Mouse (Mus musculus): ENCODE results near the gene Ubtd2. TPM values are rescaled to one million over a fixed set of nuclear protein-coding genes. Genes with fewer than 3 reads are reported as not detected.

Ubtd2 gene
- polyA plus RNA-seq, 1 experiment = 0.16 TPM

DNA sequence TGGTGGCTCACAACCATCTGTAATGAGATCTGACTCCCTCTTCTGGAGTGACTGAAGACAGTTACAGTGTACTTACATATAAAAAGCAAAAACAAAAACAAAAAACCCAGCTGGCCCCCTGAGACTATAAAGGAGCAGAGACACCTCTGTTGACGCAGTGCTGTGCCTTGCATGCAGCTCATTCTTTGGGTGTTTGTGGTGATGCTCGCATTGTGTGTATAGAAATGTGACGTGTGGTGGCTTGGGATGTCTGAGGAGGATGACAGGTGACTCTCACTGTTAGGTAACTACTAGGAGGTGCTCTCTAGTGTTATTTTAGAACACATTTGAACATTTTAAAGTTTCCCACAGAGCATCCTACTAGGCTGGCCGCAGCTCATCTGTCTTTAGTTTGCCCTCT, 80.5 kb downstream of the Ubtd2 start:
- TF ChIP-seq TAL1 (IDR thresholded peaks at IDR 0.05; ENCODE audit: low read length) (no peak), GATA1 (IDR thresholded peaks at IDR 0.05; ENCODE audit: low read length) (no peak)
- Histone ChIP-seq H3K27me3 (ENCODE audit: control insufficient read depth) (peaks cover 9% of the 10 kb centered on the region; the same call in 1 of the 2 replicates), H3K4me1 (ENCODE audit: control insufficient read depth) (peaks cover 91% of the 10 kb centered on the region), H3K4me3 (replicated peaks) (no peak overlapping the region), H3K9me3 (ENCODE audit: control insufficient read depth, low read length) (no peaks in the 10 kb centered on the region), H3K36me3 (ENCODE audit: control insufficient read depth) (peaks cover 54% of the 10 kb centered on the region)

DNA sequence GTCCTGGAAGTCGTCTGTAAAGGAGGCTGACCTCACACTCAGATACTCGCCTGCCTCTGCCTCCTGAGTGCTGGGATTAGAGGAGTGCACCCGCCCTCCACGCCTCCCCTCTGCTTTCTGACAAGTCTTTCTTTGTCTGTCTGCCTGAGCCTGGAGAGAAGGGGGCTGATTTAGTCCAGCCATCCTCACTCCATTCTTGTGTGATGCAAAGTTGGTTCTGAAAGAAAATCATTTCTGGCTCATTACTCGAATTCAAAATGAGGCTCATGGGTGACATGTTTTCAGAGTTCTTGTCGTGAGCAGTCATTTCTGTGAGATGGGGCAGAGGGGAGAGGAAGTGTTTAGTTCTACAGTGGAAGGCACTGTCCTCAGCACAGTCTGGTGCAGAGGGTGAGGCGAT, 81.8 kb downstream of the Ubtd2 start:
- peaks cover 93% of the 10 kb centered on the region for H3K4me1 ChIP-seq (ENCODE audit: control insufficient read depth)

DNA sequence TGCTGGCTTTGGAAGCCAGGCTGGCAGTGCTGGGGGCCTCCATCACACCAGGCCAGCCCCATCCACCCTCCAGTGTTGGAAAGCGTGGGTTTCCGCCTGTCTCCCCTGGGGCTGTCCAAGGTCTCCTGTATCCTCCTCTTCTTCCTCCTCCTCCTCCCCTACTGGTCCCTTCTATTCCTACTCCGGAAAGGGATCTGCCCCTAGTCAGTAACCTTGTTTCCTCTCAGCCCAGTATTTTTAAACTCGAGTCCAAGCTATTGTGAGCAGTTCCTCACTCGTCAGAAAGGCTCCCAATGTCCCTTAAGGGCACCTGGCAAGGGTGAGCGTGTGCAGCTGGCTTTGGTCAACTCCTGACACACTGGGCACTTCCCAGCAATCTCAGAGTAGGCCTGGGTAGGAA, 83.3 kb downstream of the Ubtd2 start:
- H3K4me3 ChIP-seq (replicated peaks) = peak overlapping the region; percentile 22
- H3K9me3 ChIP-seq (ENCODE audit: control insufficient read depth, low read length) = no peaks in the 10 kb centered on the region

More for the DNA sequence above, 81.8 kb downstream of the Ubtd2 start:
- peaks cover 64% of the 10 kb centered on the region for H3K36me3 ChIP-seq (ENCODE audit: control insufficient read depth)
- no peaks in the 10 kb centered on the region for H3K9me3 ChIP-seq (ENCODE audit: control insufficient read depth, low read length)
- TF ChIP-seq TAL1 (IDR thresholded peaks at IDR 0.05; ENCODE audit: low read length) (no peak), GATA1 (IDR thresholded peaks at IDR 0.05; ENCODE audit: low read length) (no peak)
- peaks cover 5% of the 10 kb centered on the region; the same call in 1 of the 2 replicates for H3K27me3 ChIP-seq (ENCODE audit: control insufficient read depth)
- no peak overlapping the region for H3K4me3 ChIP-seq (replicated peaks)

DNA sequence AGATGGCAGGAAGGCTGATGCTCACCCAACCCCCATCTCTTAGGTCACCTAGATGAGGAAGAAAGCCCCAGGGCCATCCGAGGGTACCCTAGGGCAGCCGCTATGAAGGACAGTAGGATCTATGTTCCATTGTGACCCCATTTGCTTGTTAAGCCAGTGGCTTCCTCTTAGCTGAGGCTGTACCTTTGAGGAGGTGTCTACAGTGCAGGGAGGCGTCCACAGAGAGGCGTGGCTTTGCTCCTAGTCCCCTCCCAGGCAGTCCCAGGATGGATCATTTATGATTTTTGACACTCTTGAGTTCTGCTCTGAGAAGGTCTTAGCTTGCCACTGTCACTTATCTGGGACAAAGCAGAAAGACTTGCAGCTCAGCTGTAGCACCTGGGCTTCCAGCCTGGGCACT, 83.7 kb downstream of the Ubtd2 start:
- H3K27me3 ChIP-seq (ENCODE audit: control insufficient read depth) = no peaks in the 10 kb centered on the region
- H3K4me3 ChIP-seq (replicated peaks) = peak overlapping the region; percentile 22
- H3K36me3 ChIP-seq (ENCODE audit: control insufficient read depth) = peaks cover 70% of the 10 kb centered on the region
- no peaks in the 10 kb centered on the region for H3K9me3 ChIP-seq (ENCODE audit: control insufficient read depth, low read length)
- H3K4me1 ChIP-seq (ENCODE audit: control insufficient read depth) = peaks cover 97% of the 10 kb centered on the region
- no peak for TF ChIP-seq TAL1 (IDR thresholded peaks at IDR 0.05; ENCODE audit: low read length)
- no peak for TF ChIP-seq GATA1 (IDR thresholded peaks at IDR 0.05; ENCODE audit: low read length)

More for the DNA sequence above, 83.3 kb downstream of the Ubtd2 start:
- H3K27me3 ChIP-seq (ENCODE audit: control insufficient read depth) = no peaks in the 10 kb centered on the region
- TF ChIP-seq GATA1 (IDR thresholded peaks at IDR 0.05; ENCODE audit: low read length) (no peak), TAL1 (IDR thresholded peaks at IDR 0.05; ENCODE audit: low read length) (no peak)
- peaks cover 68% of the 10 kb centered on the region for H3K36me3 ChIP-seq (ENCODE audit: control insufficient read depth)
- peaks cover 97% of the 10 kb centered on the region for H3K4me1 ChIP-seq (ENCODE audit: control insufficient read depth)

DNA sequence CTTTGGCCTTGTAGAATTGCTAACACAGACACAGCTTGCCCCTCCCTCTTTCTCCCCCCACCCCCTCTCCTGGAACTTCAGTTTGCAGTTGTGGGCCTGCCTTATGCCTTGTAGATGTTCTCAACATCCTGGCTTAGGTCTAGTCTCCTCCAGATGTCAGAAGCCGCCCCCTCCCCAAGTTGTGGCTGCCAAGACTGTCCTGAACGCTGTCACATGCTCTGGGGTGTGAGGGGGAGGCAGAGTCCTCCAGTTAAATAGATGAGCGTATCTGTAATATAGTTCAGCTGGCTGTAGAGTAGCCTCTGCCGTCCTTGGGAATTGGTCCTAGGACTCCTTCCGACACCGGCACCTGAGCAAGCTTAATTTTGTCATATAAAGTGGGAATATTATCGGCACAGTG, 84.5 kb downstream of the Ubtd2 start:
- Histone ChIP-seq H3K27me3 (ENCODE audit: control insufficient read depth) (no peaks in the 10 kb centered on the region), H3K4me3 (replicated peaks) (no peak overlapping the region), H3K9me3 (ENCODE audit: control insufficient read depth, low read length) (no peaks in the 10 kb centered on the region), H3K36me3 (ENCODE audit: control insufficient read depth) (peaks cover 77% of the 10 kb centered on the region), H3K4me1 (ENCODE audit: control insufficient read depth) (peaks cover 97% of the 10 kb centered on the region)
- TF ChIP-seq TAL1 (IDR thresholded peaks at IDR 0.05; ENCODE audit: low read length) (no peak), GATA1 (IDR thresholded peaks at IDR 0.05; ENCODE audit: low read length) (no peak)

DNA sequence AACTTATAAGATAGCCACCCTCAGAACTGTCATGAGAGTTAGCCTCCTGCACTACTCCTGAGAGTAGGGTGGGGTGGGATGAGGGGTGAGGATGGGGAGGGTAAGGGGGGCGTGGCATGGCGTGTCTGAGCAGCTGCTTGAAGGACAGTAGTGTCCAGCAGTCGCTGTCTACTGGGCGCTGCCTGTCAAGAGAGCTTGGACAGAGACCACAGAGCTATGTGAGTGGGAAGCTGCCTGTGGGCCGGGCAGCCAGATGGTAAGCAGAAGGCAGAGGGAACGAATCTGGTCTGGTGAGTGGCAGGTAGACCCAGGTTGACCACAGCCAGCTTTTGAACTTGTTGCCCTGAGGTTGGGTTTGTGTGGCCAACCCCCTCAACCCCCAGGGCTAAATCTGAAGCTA, 85.3 kb downstream of the Ubtd2 start:
- peaks cover 77% of the 10 kb centered on the region for H3K36me3 ChIP-seq (ENCODE audit: control insufficient read depth)

DNA sequence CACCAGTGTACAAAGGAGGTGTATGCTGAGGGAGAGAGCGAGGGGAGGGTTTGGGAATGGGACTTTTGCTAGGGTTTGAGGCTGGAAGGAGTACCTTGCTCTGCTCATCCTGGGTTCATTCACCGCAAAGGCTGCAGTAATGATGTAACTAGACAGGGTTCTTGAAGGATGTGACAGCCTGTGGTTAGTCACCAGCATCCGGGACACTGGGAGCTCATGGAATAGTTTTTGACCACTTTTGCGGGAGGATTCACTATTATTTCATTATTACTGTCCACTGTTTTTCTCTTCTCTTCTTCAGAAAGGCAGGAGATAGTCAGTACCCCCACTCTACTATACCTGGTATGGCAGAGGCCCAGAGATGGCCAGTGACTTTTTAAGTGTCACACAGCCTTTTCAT, 87.0 kb downstream of the Ubtd2 start:
- TF ChIP-seq TAL1 (IDR thresholded peaks at IDR 0.05; ENCODE audit: low read length) (no peak), GATA1 (IDR thresholded peaks at IDR 0.05; ENCODE audit: low read length) (no peak)
- H3K4me1 ChIP-seq (ENCODE audit: control insufficient read depth) = peaks cover 91% of the 10 kb centered on the region
- peaks cover 76% of the 10 kb centered on the region for H3K36me3 ChIP-seq (ENCODE audit: control insufficient read depth)

More for the DNA sequence above, 85.3 kb downstream of the Ubtd2 start:
- no peak overlapping the region for H3K4me3 ChIP-seq (replicated peaks)
- no peaks in the 10 kb centered on the region for H3K9me3 ChIP-seq (ENCODE audit: control insufficient read depth, low read length)
- peaks cover 96% of the 10 kb centered on the region for H3K4me1 ChIP-seq (ENCODE audit: control insufficient read depth)
- TF ChIP-seq TAL1 (IDR thresholded peaks at IDR 0.05; ENCODE audit: low read length) (no peak), GATA1 (IDR thresholded peaks at IDR 0.05; ENCODE audit: low read length) (no peak)
- no peaks in the 10 kb centered on the region for H3K27me3 ChIP-seq (ENCODE audit: control insufficient read depth)

DNA sequence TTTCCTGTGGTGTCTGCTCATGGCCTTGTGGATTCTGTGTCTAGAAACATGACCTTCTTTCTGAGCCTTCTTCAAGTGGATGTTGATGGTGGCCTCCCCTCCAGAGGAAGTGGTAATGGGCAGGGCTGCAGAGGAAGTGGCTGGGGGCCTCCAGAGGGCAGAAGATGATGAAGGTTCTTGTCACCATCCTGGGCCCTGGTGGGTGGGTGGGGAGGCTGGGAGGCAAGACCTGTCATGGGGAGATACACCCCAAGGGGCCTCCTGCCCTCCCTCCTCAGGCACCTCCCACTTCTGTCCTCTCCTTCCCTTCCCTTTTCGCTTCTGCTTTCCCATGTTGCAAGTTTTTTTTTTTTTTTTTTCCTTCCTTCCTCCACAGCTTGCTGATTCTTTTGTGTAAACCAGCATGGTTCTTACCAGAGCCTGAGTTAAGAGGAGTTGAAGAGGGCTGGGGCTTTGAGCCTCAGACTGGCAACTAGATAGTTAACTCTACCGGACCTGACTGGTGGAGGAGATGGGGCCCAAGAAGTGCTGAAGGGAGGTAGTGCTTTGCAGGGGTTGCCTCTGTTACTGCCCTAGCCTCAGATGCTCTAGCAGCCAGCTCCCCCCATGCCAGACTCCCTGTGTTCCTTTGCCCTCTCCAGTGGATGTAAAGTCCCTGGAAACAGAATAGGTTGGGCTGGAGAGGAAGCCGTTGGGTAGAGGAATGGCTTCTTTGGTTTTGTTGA, 87.7 kb downstream of the Ubtd2 start:
- H3K4me1 ChIP-seq (ENCODE audit: control insufficient read depth) = peaks cover 93% of the 10 kb centered on the region
- peaks cover 79% of the 10 kb centered on the region for H3K36me3 ChIP-seq (ENCODE audit: control insufficient read depth)
- no peaks in the 10 kb centered on the region for H3K9me3 ChIP-seq (ENCODE audit: control insufficient read depth, low read length)

More for the DNA sequence above, 87.0 kb downstream of the Ubtd2 start:
- Histone ChIP-seq H3K4me3 (replicated peaks) (peak overlapping the region; percentile 61), H3K9me3 (ENCODE audit: control insufficient read depth, low read length) (no peaks in the 10 kb centered on the region), H3K27me3 (ENCODE audit: control insufficient read depth) (no peaks in the 10 kb centered on the region)

DNA sequence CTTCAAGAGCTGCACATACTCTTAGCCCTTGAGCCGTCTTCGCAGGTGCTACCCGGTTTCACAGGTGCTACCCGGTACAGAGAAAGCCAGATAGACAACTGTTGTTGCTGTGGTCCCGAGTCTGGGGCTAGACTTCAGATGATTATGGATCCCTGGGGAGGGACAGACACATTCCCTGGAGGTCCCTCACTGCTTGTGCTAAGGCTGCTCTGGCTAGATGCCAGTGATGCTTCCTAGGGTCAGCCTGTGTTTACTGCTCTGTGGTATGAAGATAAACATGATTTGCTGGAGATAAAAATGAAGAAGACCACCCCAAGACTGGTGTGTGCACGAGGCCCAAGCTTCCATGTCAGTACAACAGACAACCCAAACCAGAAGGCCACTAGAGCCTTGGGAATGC, 88.9 kb downstream of the Ubtd2 start:
- TF ChIP-seq GATA1 (IDR thresholded peaks at IDR 0.05; ENCODE audit: low read length) (no peak), TAL1 (IDR thresholded peaks at IDR 0.05; ENCODE audit: low read length) (no peak)
- H3K4me1 ChIP-seq (ENCODE audit: control insufficient read depth) = peaks cover 86% of the 10 kb centered on the region
- H3K9me3 ChIP-seq (ENCODE audit: control insufficient read depth, low read length) = no peaks in the 10 kb centered on the region
- peak overlapping the region; percentile 47 for H3K4me3 ChIP-seq (replicated peaks)
- H3K36me3 ChIP-seq (ENCODE audit: control insufficient read depth) = peaks cover 78% of the 10 kb centered on the region
- no peaks in the 10 kb centered on the region for H3K27me3 ChIP-seq (ENCODE audit: control insufficient read depth)

More for the DNA sequence above, 87.7 kb downstream of the Ubtd2 start:
- TF ChIP-seq GATA1 (IDR thresholded peaks at IDR 0.05; ENCODE audit: low read length) = no peak
- peak; percentile 44; the same call in 2 of the 3 replicates for TF ChIP-seq TAL1 (IDR thresholded peaks at IDR 0.05; ENCODE audit: low read length)
- Histone ChIP-seq H3K4me3 (replicated peaks) (peak overlapping the region; percentile 61), H3K27me3 (ENCODE audit: control insufficient read depth) (no peaks in the 10 kb centered on the region)
